Comparison of ENCODE assay signal across 8 mouse cellular contexts in genomic region chr7:97330931-97331645, GRCm38 (mm10). TPM values are rescaled to one million over a fixed set of nuclear protein-coding genes. Genes with fewer than 3 reads are reported as not detected.
DNase-seq lines count a peak whose midpoint lies in the region; ATAC-seq and TF ChIP-seq lines count a peak whose summit lies in the region.

No protein-coding gene starts in this region.

- H3K9me3 ChIP-seq in heart, embryonic 10.5 days, result no peaks in the 10 kb centered on the region
- H3K9me3 ChIP-seq in CH12.LX (replicated peaks; ENCODE audit: low read length), result no peaks in the 10 kb centered on the region
- no peaks in the 10 kb centered on the region for H3K9me3 ChIP-seq in embryonic facial prominence, embryonic 13.5 days
- no peaks in the 10 kb centered on the region for H3K9me3 ChIP-seq in limb, embryonic 14.5 days (ENCODE audit: control insufficient read depth, low read length)
- H3K9me3 ChIP-seq in stomach, postnatal 0 days (ENCODE audit: control insufficient read depth, low read length), result no peaks in the 10 kb centered on the region

- no peak overlapping the region; the same call in 1 of the 2 replicates for H3K27ac ChIP-seq in heart, embryonic 10.5 days
- no peak overlapping the region for H3K27ac ChIP-seq in CH12.LX (ENCODE audit: insufficient read depth, low read depth)
- no peak overlapping the region for H3K27ac ChIP-seq in embryonic facial prominence, embryonic 13.5 days
- H3K27ac ChIP-seq in limb, embryonic 14.5 days (replicated peaks; ENCODE audit: low read depth, low read length), result no peak overlapping the region
- H3K27ac ChIP-seq in stomach, postnatal 0 days (replicated peaks), result no peak overlapping the region

- no peaks in the 10 kb centered on the region for H3K36me3 ChIP-seq in heart, embryonic 10.5 days
- no peaks in the 10 kb centered on the region for H3K36me3 ChIP-seq in CH12.LX (replicated peaks in 1 of 2; ENCODE audit: control insufficient read depth in 1 of 2, insufficient read depth in 1 of 2, low read length in 1 of 2)
- no peaks in the 10 kb centered on the region for H3K36me3 ChIP-seq in embryonic facial prominence, embryonic 13.5 days
- no peaks in the 10 kb centered on the region for H3K36me3 ChIP-seq in limb, embryonic 14.5 days (ENCODE audit: control insufficient read depth, insufficient read depth, low read length)
- H3K36me3 ChIP-seq in stomach, postnatal 0 days (ENCODE audit: control insufficient read depth, insufficient read depth, low read length), result no peaks in the 10 kb centered on the region

- H3K9ac ChIP-seq in CH12.LX (ENCODE audit: insufficient read depth, low read depth), result no peak overlapping the region; the same call in 1 of the 2 replicates
- H3K9ac ChIP-seq in embryonic facial prominence, embryonic 13.5 days, result peak overlapping the region; percentile 78
- peak overlapping the region; percentile 74 for H3K9ac ChIP-seq in limb, embryonic 14.5 days (ENCODE audit: low read depth, low read length, severe bottlenecking)
- H3K9ac ChIP-seq in stomach, postnatal 0 days (ENCODE audit: low read length), result peak overlapping the region; percentile 66; the same call in 1 of the 2 replicates

- peak overlapping the region; percentile 89 for H3K4me3 ChIP-seq in heart, embryonic 10.5 days
- peak overlapping the region; percentile 65 to 84 (median 69) for H3K4me3 ChIP-seq in CH12.LX (replicated peaks in 1 of 3; ENCODE audit: low read depth in 2 of 3, low read length in 2 of 3, poor library complexity in 1 of 3)
- peak overlapping the region; percentile 78 for H3K4me3 ChIP-seq in embryonic facial prominence, embryonic 13.5 days
- H3K4me3 ChIP-seq in limb, embryonic 14.5 days (replicated peaks; ENCODE audit: low read length), result peak overlapping the region; percentile 78
- peak overlapping the region; percentile 83 for H3K4me3 ChIP-seq in stomach, postnatal 0 days (ENCODE audit: low read depth, low read length)

- peak overlapping the region; percentile 33 for H3K4me2 ChIP-seq in CH12.LX (ENCODE audit: insufficient read depth, low read depth, poor library complexity, severe bottlenecking)
- peak overlapping the region; percentile 82 for H3K4me2 ChIP-seq in embryonic facial prominence, embryonic 13.5 days
- peak overlapping the region; percentile 75 for H3K4me2 ChIP-seq in limb, embryonic 14.5 days (replicated peaks; ENCODE audit: low read depth, low read length, severe bottlenecking)
- peak overlapping the region; percentile 69 for H3K4me2 ChIP-seq in stomach, postnatal 0 days (replicated peaks; ENCODE audit: low read depth)

- H3K79me2 ChIP-seq in CH12.LX (replicated peaks; ENCODE audit: control insufficient read depth, extremely low read depth, insufficient read depth, poor library complexity, severe bottlenecking), result no peaks in the 10 kb centered on the region

- WGBS in heart, embryonic 10.5 days, result 63% methylated on average over 11 of the region's 11 CpGs
- 58% methylated on average over 11 of the region's 11 CpGs for WGBS in embryonic facial prominence, embryonic 13.5 days
- 64% methylated on average over 11 of the region's 11 CpGs for WGBS in limb, embryonic 14.5 days
- WGBS in stomach, postnatal 0 days, result 59% methylated on average over 11 of the region's 11 CpGs

- H3K4me1 ChIP-seq in heart, embryonic 10.5 days, result peaks cover 28% of the 10 kb centered on the region
- H3K4me1 ChIP-seq in CH12.LX (ENCODE audit: control insufficient read depth in 1 of 2, insufficient read depth in 2 of 2), result peaks cover 6 to 23% of the 10 kb centered on the region in 2 experiments
- H3K4me1 ChIP-seq in embryonic facial prominence, embryonic 13.5 days, result peaks cover 28% of the 10 kb centered on the region
- peaks cover 12% of the 10 kb centered on the region for H3K4me1 ChIP-seq in limb, embryonic 14.5 days (ENCODE audit: control insufficient read depth, insufficient read depth, low read length)
- 0 out of 2 replicates have a peak, but pooled peaks cover 3% of the 10 kb centered on the region for H3K4me1 ChIP-seq in stomach, postnatal 0 days (replicated peaks; ENCODE audit: control insufficient read depth, insufficient read depth)

- TF ChIP-seq CTCF in CH12.LX (conservative IDR thresholded peaks at IDR 0.05 in 1 of 2, IDR thresholded peaks at IDR 0.05 in 1 of 2; ENCODE audit: low read depth in 2 of 2, low read length in 2 of 2), result no peak
- TF ChIP-seq CTCF in stomach, postnatal 0 days (IDR thresholded peaks at IDR 0.05; ENCODE audit: low read depth), result no peak

- intact Hi-C loops in left cerebral cortex, postnatal 14 days (cut with DNase I), result no loop called here

- TF ChIP-seq POLR2A in CH12.LX (IDR thresholded peaks at IDR 0.05; ENCODE audit: low read depth, low read length), result no peak
- no peak for TF ChIP-seq POLR2A in limb, embryonic 14.5 days (IDR thresholded peaks at IDR 0.05; ENCODE audit: borderline replicate concordance, extremely low read depth, insufficient read depth, insufficient read length)

- no peak for ATAC-seq in embryonic facial prominence, embryonic 13.5 days (ENCODE audit: insufficient number of reproducible peaks, insufficient read depth, low FRiP score, low TSS enrichment, low read depth)
- no peak for ATAC-seq in limb, embryonic 14.5 days (ENCODE audit: low FRiP score, low read depth)
- no peak for ATAC-seq in stomach, postnatal 0 days (ENCODE audit: low FRiP score, low TSS enrichment)

- H3K27me3 ChIP-seq in heart, embryonic 10.5 days (ENCODE audit: insufficient read depth, poor library complexity, severe bottlenecking), result peaks cover 33% of the 10 kb centered on the region
- no peaks in the 10 kb centered on the region for H3K27me3 ChIP-seq in CH12.LX (replicated peaks)
- peaks cover 15% of the 10 kb centered on the region for H3K27me3 ChIP-seq in embryonic facial prominence, embryonic 13.5 days
- H3K27me3 ChIP-seq in limb, embryonic 14.5 days (ENCODE audit: control insufficient read depth, insufficient read depth, low read length), result peaks cover under 1% of the 10 kb centered on the region
- no peaks in the 10 kb centered on the region for H3K27me3 ChIP-seq in stomach, postnatal 0 days (ENCODE audit: control insufficient read depth, insufficient read depth, low read length)

- DNase-seq in heart, embryonic 10.5 days (ENCODE audit: low spot score), result no peak
- no peak for DNase-seq in heart, adult 18-20 months
- no peak for DNase-seq in CH12.LX (ENCODE audit: extremely low read depth)
- no peak for DNase-seq in limb, embryonic 14.5 days (ENCODE audit: low spot score)
- DNase-seq in stomach, postnatal 0 days (ENCODE audit: low spot score), result no peak
- DNase-seq in urinary bladder, postnatal 14 days (ENCODE audit: low spot score), result no peak
- no peak for DNase-seq in left cerebral cortex, postnatal 14 days (ENCODE audit: low spot score in 2 of 2)

- in situ Hi-C loops in CH12.LX (cut with MboI; ENCODE audit: low pct_ligation_motif_present, low pct_unique_long_range_greater_than_20kb, low sequenced_read_pairs), result no loop called here

- dilution Hi-C loops in CH12.LX (cut with MboI; ENCODE audit: extremely low pct_ligation_motif_present, extremely low pct_unique_long_range_greater_than_20kb, low sequenced_read_pairs), result no loop called here

- TF ChIP-seq EP300 in CH12.LX (IDR thresholded peaks at IDR 0.05; ENCODE audit: low read length), result no peak
- no peak for TF ChIP-seq EP300 in stomach, postnatal 0 days (optimal IDR thresholded peaks at IDR 0.05)

- TF ChIP-seq RAD21 in CH12.LX (IDR thresholded peaks at IDR 0.05; ENCODE audit: low read depth, low read length), result no peak

TF ChIP-seq in CH12.LX, 34 proteins besides CTCF, POLR2A, EP300 and RAD21 (continues in another document):
- TF ChIP-seq IRF4 (IDR thresholded peaks at IDR 0.05; ENCODE audit: low read depth, low read length), result no peak
- TF ChIP-seq CHD1 (IDR thresholded peaks at IDR 0.05; ENCODE audit: low read depth, low read length), result no peak
- no peak for TF ChIP-seq UBTF (IDR thresholded peaks at IDR 0.05; ENCODE audit: low read depth, low read length)
- no peak for TF ChIP-seq GABPA (IDR thresholded peaks at IDR 0.05; ENCODE audit: insufficient replicate concordance, low read depth, low read length)

RNA-seq across cellular contexts. Expression of gene Usp35, which starts 0.7 kb away (rescaled TPM):
- 1.1 and 2.3 TPM in 2 replicates for polyA plus RNA-seq in heart, embryonic 10.5 days (2016; fragmentation: Nextera tagmentation; extraction: Ambion mirVana)
- total RNA-seq in heart, adult 18-20 months (2021), result under 1 TPM; 0.41 to 0.60 TPM
- total RNA-seq in CH12.LX (2012; rRNA removed) (0.92 and 1.8 TPM in 2 replicates), CH12.LX (2014; rRNA removed) (0.77 and 1.3 TPM in 2 replicates)
- 1.2 and 1.6 TPM in 2 replicates for polyA plus RNA-seq in CH12.LX (2012; ENCODE audit: insufficient read length, low read depth)
- 1.7 and 2.3 TPM in 2 replicates for polyA plus RNA-seq in embryonic facial prominence, embryonic 13.5 days (2015; fragmentation: Nextera tagmentation; extraction: Ambion mirVana)
- 8.6 and 11.0 TPM in 2 replicates for polyA plus RNA-seq in limb, embryonic 14.5 days (2012; rRNA removed)
- polyA plus RNA-seq in limb, embryonic 14.5 days (2014; fragmentation: Nextera tagmentation; extraction: Ambion mirVana), result 2.5 and 3.3 TPM in 2 replicates
- 0.53 and 0.62 TPM in 2 replicates for polyA plus RNA-seq in stomach, postnatal 0 days (2015; fragmentation: Nextera tagmentation; extraction: Ambion mirVana)
- 10 to 100 TPM; 12.2 to 13.5 TPM for total RNA-seq in left cerebral cortex, postnatal 14 days (2021)

RNA-seq across cellular contexts. Expression of gene Kctd21, which starts 1.0 kb away (rescaled TPM):
- 4.1 and 4.6 TPM in 2 replicates for polyA plus RNA-seq in heart, embryonic 10.5 days (2016; fragmentation: Nextera tagmentation; extraction: Ambion mirVana)
- total RNA-seq in heart, adult 18-20 months (2021), result 1 to 10 TPM; 4.1 to 4.9 TPM
- 0.50 and 0.81 TPM in 2 replicates for total RNA-seq in CH12.LX (2012; rRNA removed)
- total RNA-seq in CH12.LX (2014; rRNA removed), result 0.12 and 0.19 TPM in 2 replicates
- polyA plus RNA-seq in CH12.LX (2012; ENCODE audit: insufficient read length, low read depth), result 0.27 and 0.46 TPM in 2 replicates
- 3.8 and 4.7 TPM in 2 replicates for polyA plus RNA-seq in embryonic facial prominence, embryonic 13.5 days (2015; fragmentation: Nextera tagmentation; extraction: Ambion mirVana)
- 5.5 and 6.8 TPM in 2 replicates for polyA plus RNA-seq in limb, embryonic 14.5 days (2012; rRNA removed)
- polyA plus RNA-seq in limb, embryonic 14.5 days (2014; fragmentation: Nextera tagmentation; extraction: Ambion mirVana), result 5.2 and 5.4 TPM in 2 replicates
- 2.0 TPM in 2 replicates for polyA plus RNA-seq in stomach, postnatal 0 days (2015; fragmentation: Nextera tagmentation; extraction: Ambion mirVana)
- total RNA-seq in left cerebral cortex, postnatal 14 days (2021), result 10 to 100 TPM; 10.7 TPM

RNA-seq across cellular contexts. Expression of gene Alg8, which starts 40.3 kb away (rescaled TPM):
- polyA plus RNA-seq in heart, embryonic 10.5 days (2016; fragmentation: Nextera tagmentation; extraction: Ambion mirVana), result 47.3 and 53.4 TPM in 2 replicates
- total RNA-seq in heart, adult 18-20 months (2021), result 1 to 10 TPM; 4.4 to 4.8 TPM
- total RNA-seq in CH12.LX (2012; rRNA removed), result 14.3 and 16.2 TPM in 2 replicates
- total RNA-seq in CH12.LX (2014; rRNA removed), result 20.5 and 24.2 TPM in 2 replicates
- 42.6 and 48.4 TPM in 2 replicates for polyA plus RNA-seq in CH12.LX (2012; ENCODE audit: insufficient read length, low read depth)
- 35.2 and 36.1 TPM in 2 replicates for polyA plus RNA-seq in embryonic facial prominence, embryonic 13.5 days (2015; fragmentation: Nextera tagmentation; extraction: Ambion mirVana)
- 53.8 and 55.8 TPM in 2 replicates for polyA plus RNA-seq in limb, embryonic 14.5 days (2012; rRNA removed)
- polyA plus RNA-seq in limb, embryonic 14.5 days (2014; fragmentation: Nextera tagmentation; extraction: Ambion mirVana), result 29.0 and 31.8 TPM in 2 replicates
- polyA plus RNA-seq in stomach, postnatal 0 days (2015; fragmentation: Nextera tagmentation; extraction: Ambion mirVana), result 14.6 and 15.3 TPM in 2 replicates
- total RNA-seq in left cerebral cortex, postnatal 14 days (2021), result 10 to 100 TPM in 1 of 2 experiments, 1 to 10 TPM in 1; 8.5 to 13.0 TPM
